Mouse (Mus musculus): ENCODE measurements around the gene Psd.

The Psd gene

GRCm38 (mm10) chr19:46338331-46338936, 11.5 kb upstream of the Psd start, which contains the start of gene Cuedc2:
Cuedc2 (minus strand) TSS chr19:46338702.
- DNase-seq, result peak; percentile 98

GRCm38 (mm10) chr19:46337719-46338330, 10.9 kb upstream of the Psd start:
- no peak for DNase-seq

GRCm38 (mm10) chr19:46333906-46334305, 7.0 kb upstream of the Psd start:
- no peak for DNase-seq

DNA sequence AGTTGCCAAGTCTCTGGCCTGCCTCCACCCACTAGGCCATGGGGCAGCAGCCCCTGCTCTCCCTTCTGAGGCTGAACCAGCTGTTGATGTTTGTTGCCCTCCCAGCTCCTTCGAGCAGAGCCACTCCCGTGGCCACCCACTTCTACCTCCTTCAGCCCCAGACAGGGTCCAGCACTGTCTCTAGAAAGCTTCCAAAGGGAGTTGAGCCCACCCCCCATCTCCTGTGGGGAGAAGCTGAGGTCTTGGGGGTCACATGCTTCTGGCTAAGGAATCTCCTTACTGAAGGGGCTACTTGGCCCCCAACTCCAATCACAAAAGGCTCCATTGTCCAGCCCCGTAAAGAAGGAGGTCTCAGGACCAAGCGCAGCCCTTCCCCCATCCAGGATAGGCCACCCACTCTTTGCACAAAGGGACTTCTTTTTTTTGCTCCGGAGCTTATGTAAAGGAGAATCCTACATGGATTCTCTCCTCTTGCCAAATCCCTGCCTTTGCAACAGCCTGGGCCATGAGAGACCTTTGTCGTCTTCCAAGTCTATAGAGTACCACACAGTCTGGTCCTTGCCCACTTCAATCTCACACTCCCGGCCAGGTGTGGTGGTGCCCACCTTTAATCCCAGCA, 5.9 kb upstream of the Psd start:
- DNase-seq, result no peak

- no peak for DNase-seq
Observed at GRCm38 (mm10) chr19:46331936-46332335, 5.0 kb upstream of the Psd start.

DNA sequence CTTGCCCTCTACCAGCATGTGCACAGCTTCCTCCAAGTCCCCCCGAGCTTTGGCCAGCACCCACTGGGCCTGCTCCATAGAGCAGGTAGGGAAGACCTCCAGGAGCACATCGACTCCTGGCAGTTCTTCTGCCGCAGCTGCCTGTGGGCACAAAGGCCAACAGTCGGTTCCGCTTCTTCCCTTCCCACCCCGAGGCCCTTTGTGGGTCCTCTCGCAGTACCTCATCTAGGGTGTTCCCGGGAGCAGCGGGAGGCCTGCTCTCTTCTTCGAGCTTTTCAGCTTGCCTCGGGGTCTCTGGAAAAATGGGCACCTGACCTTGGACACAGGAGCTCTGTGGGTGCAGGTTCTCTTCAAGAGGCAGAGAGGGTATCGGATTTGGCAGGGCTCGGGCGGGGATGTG, 4.4 kb upstream of the Psd start:
- DNase-seq, result no peak

DNA sequence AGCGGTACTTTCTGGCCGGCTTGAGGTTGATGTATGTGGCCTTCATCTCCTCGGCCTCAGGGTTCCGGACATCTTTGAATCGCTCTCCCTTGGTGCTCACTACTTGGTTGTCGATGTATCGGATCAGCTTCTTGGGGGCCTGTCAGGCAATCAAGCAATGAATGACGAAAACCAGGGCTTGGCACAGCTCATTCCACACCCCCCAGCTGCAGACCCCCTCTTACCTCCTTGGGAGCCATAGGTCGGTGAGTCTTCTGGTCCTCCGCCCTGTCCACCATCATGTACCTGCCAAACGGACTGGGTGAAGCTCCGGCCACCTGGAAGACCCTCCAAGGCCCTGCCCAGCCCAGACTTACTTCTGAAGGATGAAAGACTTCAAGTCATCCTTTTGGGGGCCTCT, 3.7 kb upstream of the Psd start:
- no peak for DNase-seq

DNA sequence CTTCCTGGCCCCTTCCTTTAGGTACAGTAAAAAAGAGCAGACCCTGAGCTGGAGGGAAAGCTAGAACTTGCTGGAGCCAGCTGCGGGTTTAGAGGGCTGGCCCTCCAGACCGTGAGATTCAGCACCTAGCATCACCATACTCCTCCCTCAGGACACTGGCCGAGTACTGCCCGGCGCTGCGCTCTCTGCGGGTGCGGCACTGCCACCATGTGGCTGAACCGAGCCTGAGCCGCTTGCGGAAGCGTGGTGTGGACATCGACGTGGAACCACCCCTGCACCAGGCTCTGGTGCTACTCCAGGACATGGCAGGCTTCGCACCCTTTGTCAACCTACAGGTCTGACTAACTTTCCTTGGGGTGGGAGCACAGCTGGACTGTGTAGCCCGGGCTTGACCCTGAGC, 3.0 kb upstream of the Psd start:
- peak; percentile 54 for DNase-seq

DNA sequence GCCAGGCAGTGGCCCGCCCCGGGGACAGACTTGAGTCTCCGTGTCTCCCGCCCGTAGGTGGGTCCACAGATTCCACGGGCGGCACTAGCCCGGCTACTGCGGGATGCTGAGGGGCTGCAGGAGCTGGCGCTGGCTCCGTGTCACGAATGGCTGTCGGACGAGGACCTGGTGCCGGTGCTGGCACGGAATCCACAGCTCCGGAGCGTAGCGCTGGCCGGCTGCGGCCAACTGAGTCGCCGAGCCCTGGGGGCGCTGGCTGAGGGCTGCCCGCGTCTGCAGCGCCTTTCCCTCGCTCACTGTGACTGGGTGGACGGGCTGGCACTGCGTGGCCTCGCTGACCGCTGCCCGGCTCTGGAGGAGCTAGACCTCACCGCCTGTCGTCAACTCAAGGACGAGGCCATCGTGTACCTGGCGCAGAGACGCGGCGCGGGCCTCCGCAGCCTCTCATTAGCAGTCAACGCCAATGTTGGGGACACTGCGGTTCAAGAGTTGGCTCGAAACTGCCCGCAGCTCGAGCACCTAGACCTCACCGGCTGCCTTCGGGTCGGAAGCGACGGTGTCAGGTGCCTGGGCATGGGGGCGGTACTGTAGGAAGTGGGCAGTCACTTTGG, 2.2 kb upstream of the Psd start:
- peak; percentile 29 for DNase-seq

DNA sequence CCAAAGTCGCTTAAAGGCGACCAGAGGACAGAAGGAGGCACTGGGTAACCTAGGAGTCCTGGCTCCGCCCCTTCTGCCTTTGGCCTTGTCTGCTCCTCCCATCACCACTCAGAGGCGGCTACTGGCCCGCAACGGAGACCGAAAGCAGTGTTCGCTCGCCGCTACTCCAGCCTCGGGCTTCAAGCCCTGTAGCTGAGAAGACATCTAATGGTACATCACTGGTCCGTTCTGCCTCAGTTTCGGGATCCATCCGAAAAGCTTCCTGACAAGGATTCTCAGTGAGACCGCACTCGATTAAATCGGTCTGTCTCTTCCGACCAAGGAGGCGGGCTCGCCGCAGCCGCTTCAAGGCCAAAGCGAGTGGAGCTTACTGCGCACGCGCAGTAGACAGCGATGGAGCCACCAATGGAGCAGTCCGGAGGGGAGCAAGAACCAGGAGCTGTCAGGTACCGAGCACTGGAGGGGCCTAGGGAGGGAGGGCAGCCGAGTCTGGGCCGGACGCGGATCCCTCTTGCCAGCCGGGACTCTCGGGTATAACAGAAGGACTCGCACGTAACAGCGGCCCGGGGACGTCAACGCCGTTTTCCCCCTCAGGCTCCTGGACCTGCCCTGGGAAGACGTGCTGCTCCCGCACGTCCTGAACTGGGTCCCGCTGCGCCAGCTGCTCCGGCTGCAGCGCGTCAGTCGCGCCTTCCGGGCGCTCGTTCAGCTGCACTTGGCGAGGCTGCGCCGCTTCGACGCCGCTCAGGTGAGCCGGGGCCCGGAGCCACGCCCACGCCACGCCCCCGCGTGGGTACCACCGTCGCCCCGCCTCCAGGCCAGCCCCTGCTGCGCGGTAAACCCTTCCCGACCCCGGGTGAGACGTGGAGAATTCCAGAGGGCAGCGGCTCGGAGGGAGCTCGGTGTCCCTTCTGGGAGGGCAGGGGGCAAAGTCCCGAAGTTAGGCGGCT, 1.4 kb upstream of the Psd start, which contains the start of gene Fbxl15:
TSS of gene Fbxl15 (plus strand) at position 104 of the 950 bp plus-strand sequence.
- peak; percentile 88 for DNase-seq

DNA sequence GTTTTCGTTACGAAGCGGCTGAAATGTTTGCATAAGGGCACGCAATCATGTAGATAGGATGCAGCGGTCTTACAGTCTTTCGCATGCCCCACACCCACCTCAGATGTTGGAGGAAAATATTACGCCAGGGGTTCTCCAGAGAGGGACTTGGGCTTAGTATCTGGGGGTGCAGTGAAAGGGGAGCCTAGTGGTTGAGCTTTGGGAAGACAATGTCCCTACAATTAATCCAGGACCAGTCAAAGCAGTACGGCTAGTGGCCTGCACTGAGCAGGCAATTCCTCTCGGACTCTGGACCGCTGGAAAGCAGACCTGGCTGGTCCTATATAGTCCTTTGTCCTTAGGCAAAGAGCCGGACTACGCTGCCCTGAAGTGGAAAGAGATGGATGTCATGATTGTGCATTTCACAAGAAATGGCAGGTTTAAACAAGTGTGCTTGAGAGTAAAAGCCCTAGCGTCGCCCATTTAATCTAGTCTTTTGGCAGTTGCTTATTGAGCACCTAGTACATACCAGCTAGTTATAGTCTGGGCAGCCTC, 642 bp upstream of the Psd start:
- no peak for DNase-seq

DNA sequence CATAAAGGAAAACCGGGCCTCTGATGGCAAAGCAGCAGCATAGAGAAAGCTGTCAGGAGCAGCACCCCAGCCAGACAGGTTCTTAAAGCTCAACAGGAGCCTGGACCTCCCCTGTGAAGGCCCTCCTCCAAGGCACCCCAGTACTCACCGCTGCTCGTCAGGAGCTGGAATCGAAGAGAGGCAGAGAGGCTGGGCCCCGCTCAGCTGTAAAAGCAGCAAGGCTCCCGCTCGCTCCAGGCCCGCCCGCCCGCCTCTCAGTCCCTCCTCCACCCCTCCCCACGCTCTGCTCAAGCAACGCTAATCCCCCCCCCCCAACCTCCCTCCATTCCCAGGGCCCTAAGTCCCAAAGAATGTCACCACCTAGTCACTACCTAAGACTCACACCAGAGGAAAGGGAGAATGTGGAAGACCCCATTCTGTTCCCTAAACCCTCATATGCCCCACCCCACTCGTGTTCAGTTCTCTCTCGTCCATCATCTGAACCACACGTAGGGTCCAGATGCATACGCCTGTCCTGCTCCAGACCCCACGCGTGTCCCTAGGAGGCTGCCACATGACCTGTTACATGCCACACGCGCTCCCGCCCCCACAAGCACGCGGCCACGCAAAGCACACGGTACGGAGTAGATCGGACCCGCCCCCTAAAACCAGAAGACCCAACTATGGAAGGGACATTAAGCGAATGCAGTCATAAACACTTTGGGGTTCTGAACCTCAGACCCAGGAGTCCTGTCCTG, 769 bp downstream of the Psd start:
- no peak for DNase-seq

DNA sequence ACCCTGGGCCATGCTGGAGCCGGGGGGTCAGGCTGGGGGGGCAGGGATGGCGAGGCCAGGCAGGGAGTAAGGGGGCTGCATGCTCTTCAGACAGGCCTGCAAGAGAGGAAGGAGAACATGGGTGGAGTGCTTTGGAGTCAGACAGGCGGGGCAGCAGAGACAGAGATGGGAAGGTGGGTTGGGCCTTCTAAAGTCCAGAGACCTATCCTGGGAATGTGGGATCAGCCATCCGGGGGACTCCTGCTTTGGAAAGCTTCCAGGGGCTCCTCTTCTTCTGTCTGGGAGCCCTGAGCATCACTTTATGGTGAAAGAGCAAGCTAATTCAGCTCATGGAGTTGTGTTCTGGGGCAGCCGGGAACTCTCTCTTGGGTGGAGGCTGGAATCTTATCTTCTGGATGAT, 2.0 kb downstream of the Psd start:
- DNase-seq, result no peak

GRCm38 (mm10) chr19:46324366-46324765, 2.6 kb downstream of the Psd start:
- no peak for DNase-seq

DNA sequence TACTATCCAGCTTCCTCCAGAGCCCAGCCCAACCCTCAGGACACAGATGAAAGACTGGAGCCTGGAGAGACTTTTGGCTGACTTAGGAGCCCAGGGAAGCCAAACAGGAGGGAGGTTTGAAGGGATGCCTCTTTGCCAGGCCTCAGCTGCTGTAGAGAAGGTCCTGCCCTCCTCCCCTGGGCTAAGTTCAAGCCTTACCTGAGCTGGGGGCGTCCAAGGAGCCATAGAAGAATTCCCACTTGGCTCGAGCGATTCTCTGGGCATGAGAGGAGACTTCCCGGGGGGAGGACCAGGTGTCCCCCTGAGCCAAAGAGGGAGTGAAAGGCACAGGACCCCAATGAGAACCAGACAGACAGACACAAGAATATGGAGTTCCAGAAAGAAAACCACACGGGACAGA, 3.2 kb downstream of the Psd start:
- no peak for DNase-seq

DNA sequence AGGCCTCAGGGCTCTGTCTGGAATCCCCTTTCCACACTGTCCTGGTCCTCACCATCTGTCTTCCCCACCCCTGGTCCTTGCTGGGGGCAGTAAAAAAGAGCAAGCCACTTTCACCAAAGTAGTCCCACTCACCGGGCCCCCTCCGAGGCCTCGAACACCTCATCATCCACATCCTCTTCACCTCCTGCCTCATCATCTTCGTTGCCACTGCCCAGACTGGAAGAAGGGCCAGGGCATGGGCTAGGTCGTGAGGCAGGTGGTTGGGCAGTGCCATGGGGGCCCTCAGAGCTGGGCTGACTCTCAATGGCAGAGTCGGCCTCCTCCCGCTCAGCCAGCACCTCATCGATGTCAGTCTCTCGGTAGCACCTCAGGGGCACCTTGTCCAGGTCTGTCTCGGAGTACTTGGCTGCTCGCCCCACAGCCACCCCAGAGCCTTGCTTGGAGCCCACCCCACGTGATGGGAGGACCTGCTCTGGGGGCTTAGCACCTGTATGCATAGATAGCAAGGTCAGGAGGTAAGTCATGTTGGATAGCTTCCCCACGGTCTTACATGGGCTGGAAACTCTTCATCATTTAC, 3.9 kb downstream of the Psd start:
- no peak for DNase-seq

GRCm38 (mm10) chr19:46322144-46322995, 4.6 kb downstream of the Psd start:
- no peak for DNase-seq

DNA sequence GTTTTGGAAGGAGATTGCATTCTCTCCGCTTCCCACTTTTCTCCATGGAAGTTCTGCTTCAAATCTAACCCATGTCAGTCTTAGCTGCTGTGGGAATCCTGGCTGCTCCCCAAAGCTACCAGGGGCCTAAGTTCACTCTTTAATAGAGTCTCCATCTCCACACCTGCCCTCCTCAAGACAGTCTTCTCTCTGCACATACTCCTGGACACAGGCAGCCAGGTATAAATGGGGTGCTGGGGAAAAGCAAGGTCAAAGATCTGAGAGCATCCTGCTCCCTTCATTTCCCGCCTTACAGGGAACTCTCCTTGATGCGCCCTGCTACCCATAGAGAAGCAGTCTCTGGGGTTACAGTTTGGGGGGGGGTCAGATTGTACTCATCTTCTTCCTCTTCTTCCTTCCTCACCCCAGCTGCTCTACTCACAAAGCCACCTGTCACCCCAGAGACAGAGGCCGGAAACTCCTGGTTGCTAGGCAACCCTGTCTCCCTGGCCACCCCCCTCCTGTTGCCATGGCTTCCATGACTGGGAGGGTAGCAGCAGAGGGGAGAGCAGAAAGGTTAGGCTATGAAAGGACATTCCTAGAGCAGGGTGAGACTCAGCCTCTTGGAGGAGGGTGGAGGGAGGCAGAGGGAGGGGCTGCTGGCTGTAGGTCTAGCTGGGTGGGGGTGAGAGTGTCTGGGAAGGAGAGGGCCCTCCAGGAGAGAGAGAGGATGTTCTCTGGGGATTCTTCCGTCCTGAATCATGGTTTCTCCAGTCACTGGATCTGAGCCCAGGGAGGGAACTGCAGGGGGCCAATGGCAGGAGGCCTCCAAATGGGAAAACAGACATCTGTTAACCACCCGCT, 5.6 kb downstream of the Psd start:
- DNase-seq, result peak; percentile 73

DNA sequence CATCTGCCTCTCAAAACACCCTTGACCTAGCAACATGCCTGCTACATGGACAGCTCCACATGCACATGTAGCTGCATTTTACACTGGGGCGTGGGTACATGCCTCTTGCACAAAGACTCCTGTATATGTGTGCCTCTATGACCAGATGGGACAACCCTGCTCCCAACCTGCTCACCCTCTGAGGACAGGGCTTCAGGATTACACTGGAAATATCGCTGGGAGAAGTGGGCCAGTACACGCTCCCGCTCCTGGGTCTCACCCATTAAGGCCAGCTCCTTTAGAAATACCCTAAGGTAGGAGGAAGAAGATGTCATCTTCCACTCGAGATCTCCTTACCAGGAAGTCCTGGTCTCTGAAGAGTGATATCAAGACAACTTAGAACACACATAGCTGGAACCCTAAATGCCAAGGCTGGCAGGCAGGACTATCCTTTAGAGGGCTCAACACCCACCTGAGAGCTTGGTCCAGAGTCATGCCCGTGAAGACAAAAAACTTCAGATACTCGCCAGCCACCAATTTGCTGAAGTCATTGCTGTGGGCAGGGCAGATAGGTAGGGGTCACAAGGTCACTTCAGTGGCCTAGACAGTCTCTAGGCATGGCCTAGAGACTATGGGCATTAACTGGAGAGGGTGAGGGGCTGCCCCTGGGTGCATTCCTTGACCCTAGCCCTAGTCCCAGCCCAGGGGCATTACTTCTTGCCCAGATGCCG, 6.7 kb downstream of the Psd start:
- no peak for DNase-seq

Measured in thymus, postnatal 25 days (tissue).